Mouse (Mus musculus): ENCODE measurements around the gene Ptpru.

GRCm38 (mm10) chr4:131743831-131744684, 94.0 kb downstream of the Ptpru start:
- TF ChIP-seq CTCF (IDR thresholded peaks at IDR 0.05; ENCODE audit: low read depth, low read length) (no peak), POLR2A (IDR thresholded peaks at IDR 0.05; ENCODE audit: borderline replicate concordance, low read depth, low read length) (no peak)

All from bone marrow macrophage, adult 2 months (primary cell).